Mouse (Mus musculus) CH12.LX (cell line): ENCODE data around the gene Cmtm8. TPM values are rescaled to one million over a fixed set of nuclear protein-coding genes. Genes with fewer than 3 reads are reported as not detected.

Experiments used
- DNase-seq: peaks from one replicate; pipeline ENCODE4 v3.0.0-alpha.2; 2013; ENCODE audit errors: extremely low read depth
- H3K27ac ChIP-seq: 2 replicates; pipeline ENCODE4 v1.5.1; 2012; ENCODE audit warnings: low read depth, mild to moderate bottlenecking, control low read depth, moderate library complexity; ENCODE audit not compliant: insufficient read depth
- H3K27me3 ChIP-seq: replicated peaks from 2 replicates; pipeline ENCODE3; 2012; ENCODE audit warnings: inconsistent platforms
- H3K36me3 ChIP-seq, 2 experiments: replicated peaks in 1 of 2; 2 replicates each; pipeline versions ENCODE3 to v1.6.1; 2012; ENCODE audit warnings: inconsistent platforms in 1 of 2, low read length in 1 of 2, mild to moderate bottlenecking in 1 of 2, mixed read lengths in 1 of 2, moderate library complexity in 1 of 2; ENCODE audit not compliant: control insufficient read depth in 1 of 2, insufficient read depth in 1 of 2
- H3K4me1 ChIP-seq, 2 experiments: 2 replicates each; pipeline ENCODE4 v1.6.1; 2012; ENCODE audit warnings: inconsistent platforms in 1 of 2, moderate library complexity in 1 of 2; ENCODE audit not compliant: insufficient read depth in 2 of 2, control insufficient read depth in 1 of 2
- H3K4me2 ChIP-seq: 2 replicates; pipeline ENCODE4 v1.6.1; 2012; ENCODE audit warnings: low read depth, mild to moderate bottlenecking, control low read depth; ENCODE audit not compliant: poor library complexity, insufficient read depth, severe bottlenecking
- H3K4me3 ChIP-seq, 3 experiments: fragments of 150-350 bp in 1 of 3; sonication (generic) in 1 of 3; replicated peaks in 1 of 3; 2 replicates each; pipeline versions ENCODE3 to v1.5.1; 2011 to 2012; ENCODE audit warnings: low read depth in 2 of 3, low read length in 2 of 3, mild to moderate bottlenecking in 2 of 3, moderate library complexity in 2 of 3, control low read depth in 1 of 3, improper control_type of control experiment in 1 of 3, inconsistent platforms in 1 of 3, mixed read lengths in 1 of 3; ENCODE audit not compliant: poor library complexity in 1 of 3
- H3K79me2 ChIP-seq: replicated peaks from 2 replicates; pipeline ENCODE4 v1.6.1; 2012; ENCODE audit warnings: mild to moderate bottlenecking, moderate library complexity; ENCODE audit not compliant: control insufficient read depth, poor library complexity, insufficient read depth, severe bottlenecking; ENCODE audit errors: extremely low read depth
- H3K9ac ChIP-seq: 2 replicates; pipeline ENCODE4 v1.6.1; 2012; ENCODE audit warnings: low read depth, mild to moderate bottlenecking, control low read depth, moderate library complexity; ENCODE audit not compliant: insufficient read depth
- H3K9me3 ChIP-seq: replicated peaks from 2 replicates; pipeline ENCODE3; 2012; ENCODE audit warnings: low read length, inconsistent platforms, mixed read lengths
- BHLHE40 ChIP-seq: IDR thresholded peaks from 2 replicates; pipeline ENCODE4 v1.6.1; 2011; ENCODE audit warnings: mild to moderate bottlenecking, low read depth, low read length, improper control_type of control experiment
- CHD1 ChIP-seq: IDR thresholded peaks from 2 replicates; pipeline ENCODE4 v1.6.1; 2012; ENCODE audit warnings: low read depth, low read length, improper control_type of control experiment, inconsistent platforms
- CHD2 ChIP-seq: IDR thresholded peaks from 2 replicates; pipeline ENCODE4 v1.6.1; 2011; ENCODE audit warnings: low read length, improper control_type of control experiment
- E2F4 ChIP-seq: IDR thresholded peaks from 2 replicates; pipeline ENCODE4 v1.6.1; 2011; ENCODE audit warnings: low read depth, low read length, improper control_type of control experiment; ENCODE audit not compliant: insufficient replicate concordance
- ELF1 ChIP-seq: IDR thresholded peaks from 2 replicates; pipeline ENCODE4 v1.6.1; 2014; ENCODE audit warnings: low read depth, mild to moderate bottlenecking, inconsistent platforms, low read length, improper control_type of control experiment
- EP300 ChIP-seq: IDR thresholded peaks from 2 replicates; pipeline ENCODE4 v1.6.1; 2011; ENCODE audit warnings: low read length, improper control_type of control experiment
- GABPA ChIP-seq: IDR thresholded peaks from 2 replicates; pipeline ENCODE4 v1.6.1; 2012; ENCODE audit warnings: low read depth, low read length, improper control_type of control experiment, inconsistent platforms; ENCODE audit not compliant: insufficient replicate concordance
- JUN ChIP-seq: IDR thresholded peaks from 2 replicates; pipeline ENCODE4 v1.6.1; 2011; ENCODE audit warnings: low read depth, mild to moderate bottlenecking, low read length, improper control_type of control experiment, moderate library complexity; ENCODE audit not compliant: insufficient read depth
- KAT2A ChIP-seq: IDR thresholded peaks from 2 replicates; pipeline ENCODE4 v1.6.1; 2012; ENCODE audit warnings: low read length, improper control_type of control experiment, inconsistent platforms; ENCODE audit not compliant: insufficient replicate concordance
- MAFK ChIP-seq: IDR thresholded peaks from 2 replicates; pipeline ENCODE4 v1.6.1; 2011; ENCODE audit warnings: low read length, improper control_type of control experiment; ENCODE audit not compliant: insufficient replicate concordance
- MAX ChIP-seq: IDR thresholded peaks from 2 replicates; pipeline ENCODE4 v1.6.1; 2011; ENCODE audit warnings: low read length, improper control_type of control experiment
- MXI1 ChIP-seq: IDR thresholded peaks from 2 replicates; pipeline ENCODE4 v1.6.1; 2011; ENCODE audit warnings: mild to moderate bottlenecking, low read depth, low read length, improper control_type of control experiment
- MYC ChIP-seq: IDR thresholded peaks from 2 replicates; pipeline ENCODE4 v1.6.1; 2011; ENCODE audit warnings: low read depth, mild to moderate bottlenecking, improper control_type of control experiment, low read length
- NELFE ChIP-seq: IDR thresholded peaks from 2 replicates; pipeline ENCODE4 v1.6.1; 2011; ENCODE audit warnings: low read depth, low read length, improper control_type of control experiment
- NRF1 ChIP-seq: IDR thresholded peaks from 2 replicates; pipeline ENCODE4 v1.6.1; 2014; ENCODE audit warnings: low read depth, mild to moderate bottlenecking, inconsistent platforms, low read length, improper control_type of control experiment, moderate library complexity
- PAX5 ChIP-seq: IDR thresholded peaks from 2 replicates; pipeline ENCODE4 v1.6.1; 2012; ENCODE audit warnings: low read length, inconsistent platforms, mixed read lengths
- RCOR1 ChIP-seq: conservative IDR thresholded peaks from 2 replicates; pipeline ENCODE4 v1.6.1; 2012; ENCODE audit warnings: low read depth, mild to moderate bottlenecking, inconsistent platforms, low read length, improper control_type of control experiment
- SIN3A ChIP-seq: IDR thresholded peaks from 2 replicates; pipeline ENCODE4 v1.6.1; 2012; ENCODE audit warnings: low read length, improper control_type of control experiment, inconsistent platforms
- SMC3 ChIP-seq: IDR thresholded peaks from 2 replicates; pipeline ENCODE4 v1.6.1; 2011; ENCODE audit warnings: low read depth, low read length, improper control_type of control experiment
- TBP ChIP-seq: conservative IDR thresholded peaks from 2 replicates; pipeline ENCODE4 v1.6.1; 2011; ENCODE audit warnings: low read depth, low read length, improper control_type of control experiment
- UBTF ChIP-seq: IDR thresholded peaks from 2 replicates; pipeline ENCODE4 v1.6.1; 2012; ENCODE audit warnings: low read depth, mild to moderate bottlenecking, inconsistent platforms, low read length, improper control_type of control experiment, moderate library complexity
- USF2 ChIP-seq: conservative IDR thresholded peaks from 2 replicates; pipeline ENCODE4 v1.6.1; 2011; ENCODE audit warnings: low read depth, low read length, improper control_type of control experiment
- ZC3H11A ChIP-seq: IDR thresholded peaks from 2 replicates; pipeline ENCODE4 v1.6.1; 2012; ENCODE audit warnings: low read depth, mild to moderate bottlenecking, inconsistent platforms, low read length, improper control_type of control experiment
- ZMIZ1 ChIP-seq: IDR thresholded peaks from 2 replicates; pipeline ENCODE4 v1.6.1; 2012; ENCODE audit warnings: low read depth, mild to moderate bottlenecking, inconsistent platforms, low read length, improper control_type of control experiment
- ZNF384 ChIP-seq: IDR thresholded peaks from 2 replicates; pipeline ENCODE4 v1.6.1; 2012; ENCODE audit warnings: low read depth, low read length, improper control_type of control experiment, inconsistent platforms
- dilution Hi-C: fragments of 300-500 bp; cut with MboI; formaldehyde crosslinking; loops from 2 replicates; pipeline ENCODE4 v1.14.3; 2020; ENCODE audit warnings: low sequenced_read_pairs; ENCODE audit not compliant: extremely low pct_unique_long_range_greater_than_20kb, extremely low pct_ligation_motif_present
- in situ Hi-C: fragments of 300-500 bp; cut with MboI; formaldehyde crosslinking; loops from 3 replicates; pipeline ENCODE4 v1.14.3; 2019; ENCODE audit warnings: low sequenced_read_pairs, low pct_ligation_motif_present, low pct_unique_long_range_greater_than_20kb, mixed read lengths
- polyA plus RNA-seq: library from polyadenylated mRNA; unstranded; fragments of >175 nt; gene quantifications from 2 replicates; pipeline ENCODE4 v1.2.1, GENCODE M21; 2012; ENCODE audit warnings: low read depth; ENCODE audit not compliant: insufficient read length
- total RNA-seq, 2 experiments: library from RNA; depleted of rRNA; stranded (reverse); fragments of 300-350 nt in 1 of 2; fragments of >200 nt in 1 of 2; gene quantifications; 2 replicates each; pipeline ENCODE4 v1.2.3; 2012 to 2014

The Cmtm8 gene
- total and polyA plus RNA-seq, 3 experiments = 1.6 to 4.1 (median 2.7) TPM

- DNase-seq = no peak
- no peaks in the 10 kb centered on the region for H3K36me3 ChIP-seq
- no peak overlapping the region for H3K4me2 ChIP-seq
- H3K9ac ChIP-seq = no peak overlapping the region
- in situ Hi-C loops = no loop called here
- dilution Hi-C loops = no loop called here
- peaks cover 0 to 2% of the 10 kb centered on the region in 2 experiments; a peak in 1 of 4 replicates for H3K4me1 ChIP-seq
- H3K27ac ChIP-seq = no peak overlapping the region
- peaks cover 11% of the 10 kb centered on the region for H3K27me3 ChIP-seq
- H3K79me2 ChIP-seq = no peaks in the 10 kb centered on the region
- TF ChIP-seq USF2 (no peak), PAX5 (no peak), JUN (no peak), NELFE (no peak), MXI1 (no peak), MAX (no peak), SIN3A (no peak), CHD2 (no peak), ZNF384 (no peak), TBP (no peak), E2F4 (no peak), EP300 (no peak)
- no peaks in the 10 kb centered on the region for H3K9me3 ChIP-seq
- no peak overlapping the region for H3K4me3 ChIP-seq
Observed at GRCm38 (mm10) chr9:114851419-114852190, 7.6 kb upstream of the Cmtm8 start.

- peak; percentile 16 for DNase-seq
- H3K9me3 ChIP-seq = peaks cover 2% of the 10 kb centered on the region
- H3K4me1 ChIP-seq = peaks cover 0 to 6% of the 10 kb centered on the region in 2 experiments; a peak in 1 of 4 replicates
- peak overlapping the region; percentile 11 for H3K9ac ChIP-seq
- TF ChIP-seq MAX (no peak), KAT2A (no peak), UBTF (no peak), E2F4 (no peak), GABPA (no peak), MYC (no peak), RCOR1 (no peak), ZC3H11A (no peak), ELF1 (no peak), BHLHE40 (no peak), NRF1 (no peak), SMC3 (no peak), MAFK (no peak), MXI1 (no peak), SIN3A (no peak), ZMIZ1 (no peak), CHD1 (no peak), PAX5 (no peak), NELFE (no peak)
- TF ChIP-seq, all 38 proteins: peak for 0
- H3K27ac ChIP-seq = no peak overlapping the region
- dilution Hi-C loops = no loop called here
- H3K4me2 ChIP-seq = peak overlapping the region; percentile 75
- peaks cover 0 to 4% of the 10 kb centered on the region in 2 experiments for H3K36me3 ChIP-seq
- peak overlapping the region; percentile 46 to 68 (median 67) for H3K4me3 ChIP-seq
- peaks cover 7% of the 10 kb centered on the region for H3K27me3 ChIP-seq
- in situ Hi-C loops = no loop called here
- no peaks in the 10 kb centered on the region for H3K79me2 ChIP-seq
Observed at GRCm38 (mm10) chr9:114843634-114844016, 331 bp downstream of the Cmtm8 start.
